Mouse (Mus musculus): ENCODE results near the gene Stt3b. TPM values are rescaled to one million over a fixed set of nuclear protein-coding genes. Genes with fewer than 3 reads are reported as not detected.

Stt3b gene
- polyA plus RNA-seq, 1 experiment = not detected

DNA sequence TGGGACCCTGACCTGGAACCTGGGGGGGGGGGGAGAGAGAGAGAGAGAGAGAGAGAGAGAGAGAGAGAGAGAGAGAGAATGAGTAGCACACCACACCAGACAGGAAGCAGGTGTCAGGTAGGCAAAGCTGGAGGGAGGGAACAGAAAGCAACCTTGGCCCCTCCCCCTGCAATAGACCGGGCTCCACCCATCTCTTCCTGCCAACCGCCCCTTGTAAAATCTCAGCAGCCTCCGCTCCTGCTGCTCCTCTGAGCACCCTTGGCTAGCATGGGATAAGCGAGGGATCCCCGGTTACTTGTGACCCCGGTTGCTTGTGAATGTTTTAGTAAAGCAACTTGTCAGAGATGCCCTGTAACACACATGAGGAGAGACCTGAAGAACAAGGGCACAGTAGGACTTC lies 104.7 kb downstream of the Stt3b start:
- WGBS = 39% methylated on average over 6 of the region's 6 CpGs
- TF ChIP-seq POLR2A (IDR thresholded peaks at IDR 0.05; ENCODE audit: insufficient read depth, low read depth, low read length) = no peak
- TF ChIP-seq CTCF (IDR thresholded peaks at IDR 0.05; ENCODE audit: insufficient read depth, low read depth, low read length) = no peak
- H3K4me3 ChIP-seq (ENCODE audit: insufficient read depth, low read depth, low read length) = no peak overlapping the region

GRCm38 (mm10) chr9:115203136-115203535 lies 107.1 kb downstream of the Stt3b start:
- no peak overlapping the region for H3K4me3 ChIP-seq (ENCODE audit: insufficient read depth, low read depth, low read length)
- 77% methylated on average over 6 of the region's 6 CpGs for WGBS
- TF ChIP-seq CTCF (IDR thresholded peaks at IDR 0.05; ENCODE audit: insufficient read depth, low read depth, low read length) = no peak
- no peak for TF ChIP-seq POLR2A (IDR thresholded peaks at IDR 0.05; ENCODE audit: insufficient read depth, low read depth, low read length)
- H3K4me1 ChIP-seq (ENCODE audit: control insufficient read depth, insufficient read depth, low read length) = no peaks in the 10 kb centered on the region
- H3K27ac ChIP-seq (ENCODE audit: insufficient read depth, low read depth, low read length) = no peak overlapping the region

More for the DNA sequence above, 104.7 kb downstream of the Stt3b start:
- H3K27ac ChIP-seq (ENCODE audit: insufficient read depth, low read depth, low read length) = no peak overlapping the region
- H3K4me1 ChIP-seq (ENCODE audit: control insufficient read depth, insufficient read depth, low read length) = no peaks in the 10 kb centered on the region

DNA sequence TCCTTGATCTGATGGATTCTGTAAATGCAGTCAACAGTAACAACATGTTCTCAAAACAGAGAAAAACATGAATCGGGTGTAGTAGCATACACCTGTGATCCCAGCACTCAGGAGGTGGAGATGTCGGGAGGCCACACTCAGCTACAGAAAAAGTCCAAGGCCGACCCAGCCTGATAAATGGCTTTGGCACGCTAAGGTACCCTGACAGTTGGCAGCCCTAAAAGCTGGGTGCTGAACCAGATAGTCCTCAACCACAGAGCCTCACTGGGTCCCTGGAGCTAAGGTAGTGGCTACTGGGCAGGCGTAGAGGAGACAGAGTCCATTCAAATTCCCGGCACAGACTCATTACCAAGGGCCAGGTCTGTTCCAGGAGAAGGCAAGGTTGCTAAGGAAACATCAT lies 109.0 kb downstream of the Stt3b start:
- Histone ChIP-seq H3K4me1 (ENCODE audit: control insufficient read depth, insufficient read depth, low read length) (no peaks in the 10 kb centered on the region), H3K4me3 (ENCODE audit: insufficient read depth, low read depth, low read length) (no peak overlapping the region), H3K27ac (ENCODE audit: insufficient read depth, low read depth, low read length) (no peak overlapping the region)
- TF ChIP-seq CTCF (IDR thresholded peaks at IDR 0.05; ENCODE audit: insufficient read depth, low read depth, low read length) (no peak), POLR2A (IDR thresholded peaks at IDR 0.05; ENCODE audit: insufficient read depth, low read depth, low read length) (no peak)
- 95% methylated on average over 6 of the region's 6 CpGs for WGBS

- no peak for TF ChIP-seq CTCF (IDR thresholded peaks at IDR 0.05; ENCODE audit: insufficient read depth, low read depth, low read length)
- TF ChIP-seq POLR2A (IDR thresholded peaks at IDR 0.05; ENCODE audit: insufficient read depth, low read depth, low read length) = no peak
- H3K27ac ChIP-seq (ENCODE audit: insufficient read depth, low read depth, low read length) = no peak overlapping the region
- H3K4me1 ChIP-seq (ENCODE audit: control insufficient read depth, insufficient read depth, low read length) = no peaks in the 10 kb centered on the region
- H3K4me3 ChIP-seq (ENCODE audit: insufficient read depth, low read depth, low read length) = no peak overlapping the region
- WGBS = 92% methylated on average over 15 of the region's 15 CpGs
Observed at GRCm38 (mm10) chr9:115200166-115200862, 109.9 kb downstream of the Stt3b start.

DNA sequence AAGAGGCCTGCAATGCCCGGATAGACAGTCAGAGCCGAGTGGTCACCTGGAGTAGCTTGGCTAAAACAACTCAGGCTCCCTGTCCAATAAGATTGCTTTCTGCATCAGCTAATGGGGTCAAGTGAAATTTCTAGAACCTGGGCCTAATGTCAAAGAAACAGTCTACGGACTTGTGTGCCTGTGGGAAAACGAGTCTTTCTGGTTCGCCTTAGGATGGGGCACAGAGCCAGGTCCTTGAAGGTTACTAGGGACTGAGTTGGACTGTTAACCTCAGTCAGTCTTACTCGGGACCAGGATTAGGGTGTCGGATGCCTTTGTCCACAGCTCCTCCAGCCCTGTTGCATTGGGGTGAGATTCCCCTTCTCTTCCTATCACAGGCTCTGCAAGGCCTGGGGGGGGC lies 113.1 kb downstream of the Stt3b start:
- 76% methylated on average over 7 of the region's 7 CpGs for WGBS
- no peak for TF ChIP-seq POLR2A (IDR thresholded peaks at IDR 0.05; ENCODE audit: insufficient read depth, low read depth, low read length)
- TF ChIP-seq CTCF (IDR thresholded peaks at IDR 0.05; ENCODE audit: insufficient read depth, low read depth, low read length) = no peak
- Histone ChIP-seq H3K27ac (ENCODE audit: insufficient read depth, low read depth, low read length) (no peak overlapping the region), H3K4me3 (ENCODE audit: insufficient read depth, low read depth, low read length) (no peak overlapping the region), H3K4me1 (ENCODE audit: control insufficient read depth, insufficient read depth, low read length) (no peaks in the 10 kb centered on the region)

DNA sequence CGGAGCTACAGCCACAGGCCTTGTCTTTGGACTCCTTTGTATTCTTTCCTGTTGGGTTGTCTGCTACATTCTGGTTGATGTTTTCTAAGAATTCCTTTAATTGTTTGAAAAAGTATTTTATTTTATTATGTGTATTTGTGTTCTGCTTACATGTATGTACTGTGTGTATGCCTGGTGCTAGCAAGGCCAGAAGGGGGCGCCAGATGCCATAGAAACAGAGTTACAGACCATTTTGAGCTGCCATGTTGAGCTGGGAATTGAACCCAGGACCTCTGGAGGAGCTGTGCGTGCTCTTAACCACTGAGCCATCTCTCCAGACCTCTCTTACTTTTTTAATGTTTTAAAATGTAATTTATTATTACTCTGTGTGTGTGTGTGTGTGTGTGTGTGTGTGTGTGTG lies 117.3 kb downstream of the Stt3b start:
- Histone ChIP-seq H3K27ac (ENCODE audit: insufficient read depth, low read depth, low read length) (no peak overlapping the region), H3K4me3 (ENCODE audit: insufficient read depth, low read depth, low read length) (no peak overlapping the region), H3K4me1 (ENCODE audit: control insufficient read depth, insufficient read depth, low read length) (no peaks in the 10 kb centered on the region)
- WGBS = 81% methylated on average over 3 of the region's 3 CpGs
- TF ChIP-seq CTCF (IDR thresholded peaks at IDR 0.05; ENCODE audit: insufficient read depth, low read depth, low read length) (no peak), POLR2A (IDR thresholded peaks at IDR 0.05; ENCODE audit: insufficient read depth, low read depth, low read length) (no peak)
